Mouse (Mus musculus) adrenal gland, postnatal 14 days (tissue): ENCODE data around the gene Agbl5. TPM values are rescaled to one million over a fixed set of nuclear protein-coding genes. Genes with fewer than 3 reads are reported as not detected.
"Not testable (repeated sequence)": the region's sequence is repeated elsewhere in the genome, so short reads cannot be mapped to it uniquely, and the experiment has no call there.

Experiments used
- DNase-seq: peaks from one replicate; pipeline ENCODE4 v3.0.0; 2021; ENCODE audit warnings: mixed read lengths
- long read RNA-seq, 2 experiments: library from polyadenylated mRNA; stranded (forward); transcript quantifications; one replicate each; pipeline ENCODE4 v2.0.0; 2021
- total RNA-seq: library from RNA; stranded (reverse); gene quantifications from 2 replicates; pipeline ENCODE4 v1.2.3, GENCODE M21; 2021

Agbl5 gene
- 10.4 and 11.7 TPM in 2 replicates for total RNA-seq
- long read RNA-seq, experiment 1, partial matches to known transcripts = 5 of 8 reads
- long read RNA-seq, experiment 1, other reads (novel, unspliced or antisense) = 2 of 8 reads
- long read RNA-seq, experiment 2, partial matches to known transcripts = 2 of 2 reads
- long read RNA-seq, experiment 2, other reads (novel, unspliced or antisense) = 0 of 2 reads

- peak; percentile 96 for DNase-seq
These were observed at the start of gene Agbl5 for GRCm38 (mm10) chr5:30888337-30889087. Agbl5 (plus strand) TSS chr5:30888694.

- no peak for DNase-seq
These were observed 48.8 kb upstream of the Agbl5 start for GRCm38 (mm10) chr5:30839731-30840130.

- no peak for DNase-seq
These were observed 46.6 kb upstream of the Agbl5 start for GRCm38 (mm10) chr5:30841896-30842295.

GRCm38 (mm10) chr5:30849891-30850555 is 38.5 kb upstream of the Agbl5 start:
- no peak for DNase-seq

GRCm38 (mm10) chr5:30850556-30850925 is 38.0 kb upstream of the Agbl5 start:
- no peak for DNase-seq

- DNase-seq = no peak
These were observed 35.0 kb upstream of the Agbl5 start for GRCm38 (mm10) chr5:30853522-30853921.

- DNase-seq = no peak
These were observed 32.8 kb upstream of the Agbl5 start for GRCm38 (mm10) chr5:30855674-30856073.

- DNase-seq = no peak
These were observed 32.4 kb upstream of the Agbl5 start for GRCm38 (mm10) chr5:30856124-30856523.

GRCm38 (mm10) chr5:30863852-30864251 is 24.6 kb upstream of the Agbl5 start:
- DNase-seq = no peak

GRCm38 (mm10) chr5:30864322-30864721 is 24.2 kb upstream of the Agbl5 start:
- DNase-seq = no peak

- no peak for DNase-seq
These were observed 21.6 kb upstream of the Agbl5 start for GRCm38 (mm10) chr5:30866871-30867270.

GRCm38 (mm10) chr5:30867712-30868111 is 20.8 kb upstream of the Agbl5 start, which contains the start of gene Tmem214:
Tmem214 (plus strand) TSS chr5:30868012.
- no peak for DNase-seq

GRCm38 (mm10) chr5:30868981-30869380 is 19.5 kb upstream of the Agbl5 start:
- DNase-seq = peak; percentile 31

GRCm38 (mm10) chr5:30869405-30870130 is 18.9 kb upstream of the Agbl5 start:
- DNase-seq = peak; percentile 96

GRCm38 (mm10) chr5:30870131-30870406 is 18.4 kb upstream of the Agbl5 start:
- DNase-seq = no peak

- DNase-seq = no peak
These were observed 15.9 kb upstream of the Agbl5 start for GRCm38 (mm10) chr5:30872574-30872973.

- no peak for DNase-seq
These were observed 14.1 kb upstream of the Agbl5 start for GRCm38 (mm10) chr5:30874365-30874764.

- DNase-seq = no peak
These were observed 9.9 kb upstream of the Agbl5 start for GRCm38 (mm10) chr5:30878616-30879015.

GRCm38 (mm10) chr5:30879347-30879943 is 9.0 kb upstream of the Agbl5 start:
- DNase-seq = no peak

- DNase-seq = not testable (repeated sequence)
These were observed 6.7 kb upstream of the Agbl5 start for GRCm38 (mm10) chr5:30881839-30882238.

- DNase-seq = no peak
These were observed 2.3 kb upstream of the Agbl5 start for GRCm38 (mm10) chr5:30886209-30886608.

- no peak for DNase-seq
These were observed 1.8 kb upstream of the Agbl5 start for GRCm38 (mm10) chr5:30886731-30887130.
